Mouse (Mus musculus): ENCODE results near the gene Rab6a. TPM values are rescaled to one million over a fixed set of nuclear protein-coding genes. Genes with fewer than 3 reads are reported as not detected.
A peak's percentile ranks its signal among the peaks of the same experiment; 100 is the strongest.

The Rab6a gene
- polyA plus RNA-seq, 1 experiment: 148 TPM

- TF ChIP-seq EP300 (IDR thresholded peaks at IDR 0.05; ENCODE audit: insufficient read depth, low read depth, low read length): no peak
- no peak for TF ChIP-seq CTCF (IDR thresholded peaks at IDR 0.05; ENCODE audit: low read depth, low read length)
- no peak for TF ChIP-seq POLR2A (IDR thresholded peaks at IDR 0.05; ENCODE audit: insufficient read depth, low read length)
These were observed 1.0 kb downstream of the Rab6a start, which contains the start of gene Mrpl48 for GRCm38 (mm10) chr7:100608130-100608741. Mrpl48 (minus strand) TSS chr7:100608301.

DNA sequence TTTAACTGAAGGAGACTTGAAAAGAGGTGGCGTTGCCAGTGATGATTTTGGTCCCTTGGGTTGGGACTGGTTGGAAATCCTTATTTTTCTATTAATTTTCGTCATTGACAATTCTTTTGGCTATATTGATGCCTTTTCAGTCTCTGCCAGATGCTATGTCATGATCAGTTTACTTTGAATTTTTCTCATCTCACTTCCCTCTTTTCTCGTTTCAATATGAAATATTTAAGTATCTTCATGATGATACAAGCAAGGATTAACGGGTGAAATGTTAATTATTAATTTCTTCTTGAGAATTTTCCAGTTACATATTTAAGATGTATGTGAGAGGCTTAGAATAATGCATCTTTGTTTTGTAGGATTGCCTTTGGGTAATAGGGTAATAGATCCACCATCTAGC lies 1.7 kb downstream of the Rab6a start:
- Histone ChIP-seq H3K9me3 (replicated peaks; ENCODE audit: control insufficient read depth, insufficient read depth, low read length, poor library complexity, severe bottlenecking) (no peaks in the 10 kb centered on the region), H3K27me3 (ENCODE audit: control insufficient read depth, insufficient read depth, low read length, poor library complexity, severe bottlenecking) (no peaks in the 10 kb centered on the region; the same call in 1 of the 2 replicates), H3K27ac (ENCODE audit: insufficient read depth, low read length) (no peak overlapping the region), H3K36me3 (ENCODE audit: control insufficient read depth, insufficient read depth, low read length, poor library complexity, severe bottlenecking) (no peaks in the 10 kb centered on the region; the same call in 1 of the 2 replicates), H3K4me1 (ENCODE audit: control insufficient read depth, insufficient read depth, low read length) (no peaks in the 10 kb centered on the region), H3K9ac (ENCODE audit: low read depth, poor library complexity, severe bottlenecking) (peak overlapping the region; percentile 93), H3K4me3 (ENCODE audit: low read depth, low read length) (no peak overlapping the region; the same call in 1 of the 2 replicates)
- TF ChIP-seq EP300 (IDR thresholded peaks at IDR 0.05; ENCODE audit: insufficient read depth, low read depth, low read length) (no peak), POLR2A (IDR thresholded peaks at IDR 0.05; ENCODE audit: insufficient read depth, low read length) (no peak), CTCF (IDR thresholded peaks at IDR 0.05; ENCODE audit: low read depth, low read length) (no peak)

More at GRCm38 (mm10) chr7:100608130-100608741, 1.0 kb downstream of the Rab6a start, which contains the start of gene Mrpl48:
- Histone ChIP-seq H3K9me3 (replicated peaks; ENCODE audit: control insufficient read depth, insufficient read depth, low read length, poor library complexity, severe bottlenecking) (no peaks in the 10 kb centered on the region), H3K9ac (ENCODE audit: low read depth, poor library complexity, severe bottlenecking) (peak within 1 kb of the TSS; percentile 93), H3K4me1 (ENCODE audit: control insufficient read depth, insufficient read depth, low read length) (no peaks in the 10 kb centered on the region), H3K27ac (ENCODE audit: insufficient read depth, low read length) (peak within 1 kb of the TSS; percentile 72), H3K4me3 (ENCODE audit: low read depth, low read length) (peak within 1 kb of the TSS; percentile 76), H3K36me3 (ENCODE audit: control insufficient read depth, insufficient read depth, low read length, poor library complexity, severe bottlenecking) (no peaks in the 10 kb centered on the region), H3K27me3 (ENCODE audit: control insufficient read depth, insufficient read depth, low read length, poor library complexity, severe bottlenecking) (no peaks in the 10 kb centered on the region; the same call in 1 of the 2 replicates)

DNA sequence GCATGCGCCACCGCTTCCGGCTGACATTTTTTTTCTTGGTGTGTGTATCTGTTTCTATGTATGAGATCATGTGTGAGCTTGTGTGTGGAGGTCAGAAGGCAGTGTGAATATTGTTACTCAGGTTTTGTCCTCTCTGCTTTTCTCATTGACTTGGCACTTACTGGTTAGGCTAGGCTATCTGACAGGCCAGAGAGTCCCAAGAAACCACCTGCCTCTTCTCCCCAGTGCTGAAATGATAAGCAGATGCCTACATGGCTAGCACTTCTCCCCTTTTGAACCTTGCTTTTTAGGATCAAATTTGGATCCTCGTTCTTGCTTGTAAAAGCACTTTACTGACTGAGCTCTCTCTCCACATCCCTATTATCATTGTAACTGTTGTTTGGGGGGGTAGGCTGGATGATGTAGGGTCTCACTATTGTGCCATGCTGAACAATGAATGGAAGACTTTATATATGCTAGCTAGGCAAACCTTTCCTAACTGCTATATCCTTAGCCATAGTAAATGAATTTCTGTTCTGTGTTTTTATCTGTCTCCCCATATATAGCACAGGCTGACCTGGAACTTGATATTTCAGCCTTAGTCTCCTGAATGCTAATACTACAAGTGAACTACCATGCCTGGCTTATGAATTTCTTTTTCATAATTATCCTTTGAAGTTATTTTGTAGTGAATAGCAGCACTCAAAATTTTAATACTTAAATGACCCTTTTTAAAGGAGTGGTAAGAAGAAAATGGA lies 9.1 kb downstream of the Rab6a start:
- Histone ChIP-seq H3K9me3 (replicated peaks; ENCODE audit: control insufficient read depth, insufficient read depth, low read length, poor library complexity, severe bottlenecking) (no peaks in the 10 kb centered on the region), H3K27ac (ENCODE audit: insufficient read depth, low read length) (no peak overlapping the region), H3K4me3 (ENCODE audit: low read depth, low read length) (no peak overlapping the region), H3K36me3 (ENCODE audit: control insufficient read depth, insufficient read depth, low read length, poor library complexity, severe bottlenecking) (no peaks in the 10 kb centered on the region; the same call in 1 of the 2 replicates), H3K4me1 (ENCODE audit: control insufficient read depth, insufficient read depth, low read length) (no peaks in the 10 kb centered on the region), H3K27me3 (ENCODE audit: control insufficient read depth, insufficient read depth, low read length, poor library complexity, severe bottlenecking) (no peaks in the 10 kb centered on the region), H3K9ac (ENCODE audit: low read depth, poor library complexity, severe bottlenecking) (no peak overlapping the region)
- TF ChIP-seq EP300 (IDR thresholded peaks at IDR 0.05; ENCODE audit: insufficient read depth, low read depth, low read length) (no peak), POLR2A (IDR thresholded peaks at IDR 0.05; ENCODE audit: insufficient read depth, low read length) (no peak), CTCF (IDR thresholded peaks at IDR 0.05; ENCODE audit: low read depth, low read length) (no peak)

DNA sequence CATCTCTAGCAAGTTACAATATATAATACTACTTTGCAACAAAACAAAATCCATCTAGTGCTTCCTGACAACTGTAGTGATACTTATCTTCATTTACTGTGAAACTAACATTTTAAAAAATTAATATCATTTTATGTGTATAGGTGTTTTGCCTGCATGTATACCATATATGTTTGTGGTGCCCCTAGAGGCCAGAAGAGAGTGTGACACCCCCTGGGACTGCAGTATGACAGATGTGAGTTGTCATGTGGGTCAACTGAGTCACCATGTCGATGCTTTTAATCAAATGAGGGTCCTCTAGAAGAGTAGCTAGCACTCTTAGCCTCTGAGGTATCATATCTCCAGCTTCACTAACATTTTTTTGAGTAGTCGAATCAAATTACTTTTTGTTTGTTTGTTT lies 15.1 kb downstream of the Rab6a start:
- Histone ChIP-seq H3K4me1 (ENCODE audit: control insufficient read depth, insufficient read depth, low read length) (no peaks in the 10 kb centered on the region), H3K9ac (ENCODE audit: low read depth, poor library complexity, severe bottlenecking) (no peak overlapping the region), H3K4me3 (ENCODE audit: low read depth, low read length) (no peak overlapping the region), H3K27me3 (ENCODE audit: control insufficient read depth, insufficient read depth, low read length, poor library complexity, severe bottlenecking) (no peaks in the 10 kb centered on the region), H3K36me3 (ENCODE audit: control insufficient read depth, insufficient read depth, low read length, poor library complexity, severe bottlenecking) (no peaks in the 10 kb centered on the region), H3K27ac (ENCODE audit: insufficient read depth, low read length) (no peak overlapping the region), H3K9me3 (replicated peaks; ENCODE audit: control insufficient read depth, insufficient read depth, low read length, poor library complexity, severe bottlenecking) (no peaks in the 10 kb centered on the region)
- TF ChIP-seq EP300 (IDR thresholded peaks at IDR 0.05; ENCODE audit: insufficient read depth, low read depth, low read length): no peak
- TF ChIP-seq POLR2A (IDR thresholded peaks at IDR 0.05; ENCODE audit: insufficient read depth, low read length): no peak
- TF ChIP-seq CTCF (IDR thresholded peaks at IDR 0.05; ENCODE audit: low read depth, low read length): peak; percentile 19

- TF ChIP-seq CTCF (IDR thresholded peaks at IDR 0.05; ENCODE audit: low read depth, low read length) (no peak), POLR2A (IDR thresholded peaks at IDR 0.05; ENCODE audit: insufficient read depth, low read length) (no peak), EP300 (IDR thresholded peaks at IDR 0.05; ENCODE audit: insufficient read depth, low read depth, low read length) (no peak)
- no peak overlapping the region for H3K9ac ChIP-seq (ENCODE audit: low read depth, poor library complexity, severe bottlenecking)
These were observed 17.3 kb downstream of the Rab6a start for GRCm38 (mm10) chr7:100624538-100624937.

DNA sequence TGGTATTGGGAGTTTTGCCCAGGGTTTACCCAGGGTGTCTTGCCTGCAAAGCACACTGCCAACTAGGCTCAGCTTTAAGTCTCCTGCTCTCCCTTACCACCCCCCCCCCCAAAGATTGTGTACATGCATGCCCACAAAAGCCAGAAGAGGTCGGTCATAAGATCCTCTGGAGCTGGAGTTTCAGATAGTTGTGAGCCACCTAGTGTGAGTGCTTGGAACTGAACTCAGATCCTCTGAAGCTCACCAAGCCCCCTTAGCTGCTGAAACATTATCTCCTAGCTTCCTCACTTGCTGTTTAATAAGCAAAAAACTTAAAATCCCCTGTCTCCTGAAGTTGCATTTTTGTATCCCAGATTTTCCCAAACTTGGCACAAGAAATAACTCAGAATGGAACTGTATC lies 30.4 kb downstream of the Rab6a start:
- Histone ChIP-seq H3K9me3 (replicated peaks; ENCODE audit: control insufficient read depth, insufficient read depth, low read length, poor library complexity, severe bottlenecking) (no peaks in the 10 kb centered on the region), H3K4me1 (ENCODE audit: control insufficient read depth, insufficient read depth, low read length) (no peaks in the 10 kb centered on the region), H3K9ac (ENCODE audit: low read depth, poor library complexity, severe bottlenecking) (no peak overlapping the region), H3K27me3 (ENCODE audit: control insufficient read depth, insufficient read depth, low read length, poor library complexity, severe bottlenecking) (no peaks in the 10 kb centered on the region), H3K36me3 (ENCODE audit: control insufficient read depth, insufficient read depth, low read length, poor library complexity, severe bottlenecking) (peaks cover 19% of the 10 kb centered on the region), H3K4me3 (ENCODE audit: low read depth, low read length) (no peak overlapping the region), H3K27ac (ENCODE audit: insufficient read depth, low read length) (no peak overlapping the region)
- no peak for TF ChIP-seq EP300 (IDR thresholded peaks at IDR 0.05; ENCODE audit: insufficient read depth, low read depth, low read length)
- peak; percentile 7 for TF ChIP-seq CTCF (IDR thresholded peaks at IDR 0.05; ENCODE audit: low read depth, low read length)

More at GRCm38 (mm10) chr7:100624538-100624937, 17.3 kb downstream of the Rab6a start:
- H3K27ac ChIP-seq (ENCODE audit: insufficient read depth, low read length): no peak overlapping the region
- H3K27me3 ChIP-seq (ENCODE audit: control insufficient read depth, insufficient read depth, low read length, poor library complexity, severe bottlenecking): no peaks in the 10 kb centered on the region
- H3K36me3 ChIP-seq (ENCODE audit: control insufficient read depth, insufficient read depth, low read length, poor library complexity, severe bottlenecking): no peaks in the 10 kb centered on the region
- H3K4me3 ChIP-seq (ENCODE audit: low read depth, low read length): no peak overlapping the region
- H3K9me3 ChIP-seq (replicated peaks; ENCODE audit: control insufficient read depth, insufficient read depth, low read length, poor library complexity, severe bottlenecking): no peaks in the 10 kb centered on the region
- no peaks in the 10 kb centered on the region for H3K4me1 ChIP-seq (ENCODE audit: control insufficient read depth, insufficient read depth, low read length)

All from ES-Bruce4 (cell line).